Comparison of ENCODE assay signal across 20 mouse cellular contexts in the genomic region with DNA sequence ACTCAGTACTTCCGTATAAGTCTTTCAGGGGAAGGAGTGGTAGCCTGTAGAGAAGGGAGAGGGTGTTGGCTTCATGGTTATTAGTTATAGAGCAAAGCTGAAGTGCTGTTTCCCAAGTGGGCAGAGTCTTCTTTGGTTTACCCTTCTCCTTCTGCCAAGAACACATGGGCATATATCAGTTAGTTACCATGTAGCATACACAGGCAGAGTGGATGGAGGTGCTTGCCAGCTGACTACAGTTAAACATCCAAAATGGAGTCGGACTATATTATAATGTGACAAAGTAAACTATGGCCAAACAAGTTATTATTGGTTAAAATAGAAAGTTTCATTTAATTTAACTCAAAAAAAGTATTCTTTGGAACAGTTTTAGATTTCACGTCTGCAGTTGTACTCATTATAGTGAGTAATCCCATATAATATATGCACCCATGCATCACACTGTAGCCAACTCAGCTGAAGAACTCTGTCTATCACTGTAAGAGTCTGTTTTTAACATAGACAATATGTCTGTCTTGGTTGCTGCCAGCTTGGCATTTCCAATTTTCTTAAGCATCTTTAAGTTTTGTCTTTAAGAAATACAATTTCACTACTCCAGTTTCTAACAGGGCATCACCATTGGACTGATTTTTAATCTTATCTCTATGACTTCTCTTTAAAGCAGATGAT.
"Had no signal": no experiment of that assay in that cellular context is flagged by ENCODE, and none has a peak within 500 bp of the region (broad histone marks: within the 10 kb centered on the region; RNA-seq: fewer than 3 reads in every experiment).

No protein-coding gene starts in this region.

- H3K4me3 ChIP-seq: layer of hippocampus, adult 2 months; limb, embryonic 10.5 days; limb, embryonic 13.5 days; liver, embryonic 12.5 days; liver, embryonic 15.5 days; lung, embryonic 15.5 days; midbrain, embryonic 12.5 days; midbrain, embryonic 15.5 days; myocyte; neural tube, embryonic 13.5 days had no signal

- H3K9me3 ChIP-seq: limb, embryonic 10.5 days; limb, embryonic 13.5 days; liver, embryonic 12.5 days; liver, embryonic 15.5 days; lung, embryonic 15.5 days; midbrain, embryonic 12.5 days; midbrain, embryonic 15.5 days; neural tube, embryonic 13.5 days had no signal

- H3K4me1 ChIP-seq: limb, embryonic 10.5 days; limb, embryonic 13.5 days; liver, embryonic 12.5 days; liver, embryonic 15.5 days; lung, embryonic 15.5 days; midbrain, embryonic 12.5 days; midbrain, embryonic 15.5 days; neural tube, embryonic 13.5 days had no signal

- H3K36me3 ChIP-seq: limb, embryonic 10.5 days; limb, embryonic 13.5 days; liver, embryonic 12.5 days; liver, embryonic 15.5 days; lung, embryonic 15.5 days; midbrain, embryonic 12.5 days; midbrain, embryonic 15.5 days; neural tube, embryonic 13.5 days had no signal

- ATAC-seq: liver, embryonic 12.5 days; midbrain, embryonic 15.5 days had no signal

- H3K27ac ChIP-seq: layer of hippocampus, adult 2 months; limb, embryonic 10.5 days; limb, embryonic 13.5 days; liver, embryonic 12.5 days; liver, embryonic 15.5 days; lung, embryonic 15.5 days; midbrain, embryonic 12.5 days; midbrain, embryonic 15.5 days; neural tube, embryonic 13.5 days had no signal

- DNase-seq: kidney, adult 8-10 months; kidney, postnatal 14 days; layer of hippocampus, adult 9-11 months; liver; lung, adult 18-20 months; lung, postnatal 10 days; lung, postnatal 36 days; thymus, adult 2 months; thymus, postnatal 14 days; thymus, postnatal 4 days had no signal

- H3K4me2 ChIP-seq: limb, embryonic 13.5 days; liver, embryonic 12.5 days; liver, embryonic 15.5 days; lung, embryonic 15.5 days; midbrain, embryonic 12.5 days; midbrain, embryonic 15.5 days; neural tube, embryonic 13.5 days had no signal

- H3K9ac ChIP-seq: limb, embryonic 13.5 days; liver, embryonic 12.5 days; liver, embryonic 15.5 days; lung, embryonic 15.5 days; midbrain, embryonic 12.5 days; midbrain, embryonic 15.5 days; neural tube, embryonic 13.5 days had no signal

- H3K27me3 ChIP-seq: limb, embryonic 13.5 days; liver, embryonic 12.5 days; liver, embryonic 15.5 days; lung, embryonic 15.5 days; midbrain, embryonic 12.5 days; midbrain, embryonic 15.5 days; neural tube, embryonic 13.5 days had no signal
